Comparison of ENCODE assay signal across 9 mouse cellular contexts in genomic region chr15:103242885-103243284, GRCm38 (mm10). TPM values are rescaled to one million over a fixed set of nuclear protein-coding genes. Genes with fewer than 3 reads are reported as not detected.
DNase-seq lines count a peak whose midpoint lies in the region; ATAC-seq and TF ChIP-seq lines count a peak whose summit lies in the region.
"Had no signal": no experiment of that assay in that cellular context is flagged by ENCODE, and none has a peak within 500 bp of the region (broad histone marks: within the 10 kb centered on the region; RNA-seq: fewer than 3 reads in every experiment).

No protein-coding gene starts in this region.

- H3K36me3 ChIP-seq in heart, adult 2 months (ENCODE audit: control insufficient read depth, insufficient read depth, low read length) = peaks cover 43% of the 10 kb centered on the region
- peaks cover 48 to 62% of the 10 kb centered on the region in 2 experiments for H3K36me3 ChIP-seq in CH12.LX (replicated peaks in 1 of 2; ENCODE audit: control insufficient read depth in 1 of 2, insufficient read depth in 1 of 2, low read length in 1 of 2)
- H3K36me3 ChIP-seq in forebrain, embryonic 14.5 days (ENCODE audit: control insufficient read depth, insufficient read depth, low read length) = peaks cover 64% of the 10 kb centered on the region
- H3K36me3 ChIP-seq in liver, embryonic 12.5 days = peaks cover 68% of the 10 kb centered on the region

- H3K27ac ChIP-seq in heart, adult 2 months = no peak overlapping the region; the same call in 1 of the 2 replicates
- no peak overlapping the region for H3K27ac ChIP-seq in CH12.LX (ENCODE audit: insufficient read depth, low read depth)
- no peak overlapping the region for H3K27ac ChIP-seq in forebrain, embryonic 14.5 days (ENCODE audit: low read depth, low read length)
- peak overlapping the region; percentile 87 for H3K27ac ChIP-seq in liver, embryonic 12.5 days

- no peaks in the 10 kb centered on the region for H3K27me3 ChIP-seq in heart, adult 2 months (ENCODE audit: control insufficient read depth, insufficient read depth, low read length)
- H3K27me3 ChIP-seq in CH12.LX (replicated peaks) = no peaks in the 10 kb centered on the region
- no peaks in the 10 kb centered on the region for H3K27me3 ChIP-seq in forebrain, embryonic 14.5 days (replicated peaks; ENCODE audit: control insufficient read depth, insufficient read depth, low read length)
- no peaks in the 10 kb centered on the region for H3K27me3 ChIP-seq in liver, embryonic 12.5 days (replicated peaks)

- peak; percentile 93 for DNase-seq in heart, adult 11 months
- no peak for DNase-seq in heart, adult 2 months
- DNase-seq in CH12.LX (ENCODE audit: extremely low read depth) = no peak
- DNase-seq in forebrain, embryonic 14.5 days (ENCODE audit: low spot score) = no peak
- DNase-seq in left cerebral cortex, postnatal 14 days (ENCODE audit: low spot score in 2 of 2) = no peak
- DNase-seq in kidney, postnatal 25 days = no peak
- no peak for DNase-seq in cerebellum, adult 8-10 months
- DNase-seq: kidney, adult 18-20 months had no signal

- no peak overlapping the region for H3K9ac ChIP-seq in heart, adult 2 months (ENCODE audit: low read depth, low read length)
- peak overlapping the region; percentile 96 for H3K9ac ChIP-seq in CH12.LX (ENCODE audit: insufficient read depth, low read depth)
- H3K9ac ChIP-seq in forebrain, embryonic 14.5 days (ENCODE audit: low read length) = peak overlapping the region; percentile 44; the same call in 1 of the 2 replicates
- peak overlapping the region; percentile 87 for H3K9ac ChIP-seq in liver, embryonic 12.5 days

- no peak for TF ChIP-seq CTCF in heart, adult 2 months (IDR thresholded peaks at IDR 0.05)
- TF ChIP-seq CTCF in CH12.LX (conservative IDR thresholded peaks at IDR 0.05 in 1 of 2, IDR thresholded peaks at IDR 0.05 in 1 of 2; ENCODE audit: low read depth in 2 of 2, low read length in 2 of 2) = no peak

- no peaks in the 10 kb centered on the region for H3K9me3 ChIP-seq in CH12.LX (replicated peaks; ENCODE audit: low read length)
- H3K9me3 ChIP-seq in forebrain, embryonic 14.5 days (replicated peaks; ENCODE audit: control insufficient read depth, low read length) = no peaks in the 10 kb centered on the region
- no peaks in the 10 kb centered on the region for H3K9me3 ChIP-seq in liver, embryonic 12.5 days (replicated peaks)

- peaks cover 2% of the 10 kb centered on the region; the same call in 1 of the 2 replicates for H3K4me1 ChIP-seq in heart, adult 2 months (ENCODE audit: control insufficient read depth, insufficient read depth, low read length)
- peaks cover 0 to 23% of the 10 kb centered on the region in 2 experiments; a peak in 2 of 4 replicates for H3K4me1 ChIP-seq in CH12.LX (ENCODE audit: control insufficient read depth in 1 of 2, insufficient read depth in 2 of 2)
- peaks cover 24% of the 10 kb centered on the region for H3K4me1 ChIP-seq in forebrain, embryonic 14.5 days (ENCODE audit: control insufficient read depth, insufficient read depth, low read length)
- peaks cover 56% of the 10 kb centered on the region for H3K4me1 ChIP-seq in liver, embryonic 12.5 days

- intact Hi-C loops in heart, adult 2 months (cut with DNase I) = no loop called here
- intact Hi-C loops in left cerebral cortex, postnatal 14 days (cut with DNase I) = loop anchor here (5.0 kb wide), 1 partner anchor 36 kb away; no protein-coding TSS in a partner anchor

- TF ChIP-seq EP300 in heart, adult 2 months (IDR thresholded peaks at IDR 0.05; ENCODE audit: insufficient read depth, low read depth, low read length) = no peak
- no peak for TF ChIP-seq EP300 in CH12.LX (IDR thresholded peaks at IDR 0.05; ENCODE audit: low read length)

- dilution Hi-C loops in CH12.LX (cut with MboI; ENCODE audit: extremely low pct_ligation_motif_present, extremely low pct_unique_long_range_greater_than_20kb, low sequenced_read_pairs) = no loop called here

- no peak for TF ChIP-seq RAD21 in CH12.LX (IDR thresholded peaks at IDR 0.05; ENCODE audit: low read depth, low read length)

- WGBS in heart, adult 2 months = 49% methylated on average over 8 of the region's 8 CpGs
- WGBS in forebrain, embryonic 14.5 days = 66% methylated on average over 8 of the region's 8 CpGs
- WGBS in liver, embryonic 12.5 days (ENCODE audit: insufficient replicate concordance) = 45% methylated on average over 8 of the region's 8 CpGs

- H3K4me2 ChIP-seq in CH12.LX (ENCODE audit: insufficient read depth, low read depth, poor library complexity, severe bottlenecking) = peak overlapping the region; percentile 97
- peak overlapping the region; percentile 67 for H3K4me2 ChIP-seq in forebrain, embryonic 14.5 days (ENCODE audit: low read length)
- peak overlapping the region; percentile 91 for H3K4me2 ChIP-seq in liver, embryonic 12.5 days

- in situ Hi-C loops in CH12.LX (cut with MboI; ENCODE audit: low pct_ligation_motif_present, low pct_unique_long_range_greater_than_20kb, low sequenced_read_pairs) = no loop called here

- no peak for TF ChIP-seq POLR2A in heart, adult 2 months (IDR thresholded peaks at IDR 0.05; ENCODE audit: insufficient read depth, low read depth, low read length)
- TF ChIP-seq POLR2A in CH12.LX (IDR thresholded peaks at IDR 0.05; ENCODE audit: low read depth, low read length) = peak; percentile 17; the same call in 1 of the 2 replicates

- H3K4me3 ChIP-seq in heart, adult 2 months = no peak overlapping the region
- H3K4me3 ChIP-seq in CH12.LX (replicated peaks in 1 of 3; ENCODE audit: low read depth in 2 of 3, low read length in 2 of 3, poor library complexity in 1 of 3) = peak overlapping the region; percentile 59 to 77 (median 74)
- H3K4me3 ChIP-seq in forebrain, embryonic 14.5 days (ENCODE audit: low read depth, low read length) = peak overlapping the region; percentile 59
- H3K4me3 ChIP-seq in liver, embryonic 12.5 days = peak overlapping the region; percentile 88

- no peak for ATAC-seq in forebrain, embryonic 14.5 days
- no peak for ATAC-seq in liver, embryonic 12.5 days

- H3K79me2 ChIP-seq in heart, adult 2 months (replicated peaks; ENCODE audit: control insufficient read depth, insufficient read depth, low read length) = no peaks in the 10 kb centered on the region
- peaks cover 53% of the 10 kb centered on the region for H3K79me2 ChIP-seq in CH12.LX (replicated peaks; ENCODE audit: control insufficient read depth, extremely low read depth, insufficient read depth, poor library complexity, severe bottlenecking)

TF ChIP-seq in CH12.LX, 34 proteins besides CTCF, POLR2A, EP300 and RAD21:
- TF ChIP-seq NRF1 (IDR thresholded peaks at IDR 0.05; ENCODE audit: low read depth, low read length) (no peak), E2F4 (IDR thresholded peaks at IDR 0.05; ENCODE audit: insufficient replicate concordance, low read depth, low read length) (no peak), ETS1 (conservative IDR thresholded peaks at IDR 0.05; ENCODE audit: low read depth, low read length) (no peak), KAT2A (IDR thresholded peaks at IDR 0.05; ENCODE audit: insufficient replicate concordance, low read length) (no peak), POLR2AphosphoS2 (IDR thresholded peaks at IDR 0.05; ENCODE audit: low read depth, low read length) (peak; percentile 13; the same call in 1 of the 2 replicates), MXI1 (IDR thresholded peaks at IDR 0.05; ENCODE audit: low read depth, low read length) (0 out of 2 replicates have a peak, but pooled peaks have one; percentile 32)

RNA-seq across cellular contexts. Expression of gene Hnrnpa1, which starts 2.7 kb away (rescaled TPM):
- 100 to 1,000 TPM; 143 to 149 TPM for total RNA-seq in heart, adult 2 months (2021)
- polyA plus RNA-seq in heart, adult 2 months (2012; rRNA removed) = 59.4 and 109 TPM in 2 replicates
- total RNA-seq in CH12.LX (2012; rRNA removed) (635 and 691 TPM in 2 replicates), CH12.LX (2014; rRNA removed) (757 and 802 TPM in 2 replicates)
- polyA plus RNA-seq in CH12.LX (2012; ENCODE audit: insufficient read length, low read depth) = 1,746 and 1,799 TPM in 2 replicates
- polyA plus RNA-seq in forebrain, embryonic 14.5 days (2014; fragmentation: Nextera tagmentation; extraction: Ambion mirVana) = 790 and 857 TPM in 2 replicates
- 584 and 591 TPM in 2 replicates for polyA plus RNA-seq in liver, embryonic 12.5 days (2016; fragmentation: Nextera tagmentation; extraction: Ambion mirVana)
- 100 to 1,000 TPM; 236 to 247 TPM for total RNA-seq in left cerebral cortex, postnatal 14 days (2021)

RNA-seq across cellular contexts. Expression of gene Cbx5, which starts 3.3 kb away (rescaled TPM):
- 10 to 100 TPM; 56.5 to 57.0 TPM for total RNA-seq in heart, adult 2 months (2021)
- polyA plus RNA-seq in heart, adult 2 months (2012; rRNA removed) = 15.6 and 39.9 TPM in 2 replicates
- total RNA-seq in CH12.LX (2012; rRNA removed) (94.9 and 99.6 TPM in 2 replicates), CH12.LX (2014; rRNA removed) (152 and 171 TPM in 2 replicates)
- 128 and 151 TPM in 2 replicates for polyA plus RNA-seq in CH12.LX (2012; ENCODE audit: insufficient read length, low read depth)
- 154 and 164 TPM in 2 replicates for polyA plus RNA-seq in forebrain, embryonic 14.5 days (2014; fragmentation: Nextera tagmentation; extraction: Ambion mirVana)
- 84.2 and 84.5 TPM in 2 replicates for polyA plus RNA-seq in liver, embryonic 12.5 days (2016; fragmentation: Nextera tagmentation; extraction: Ambion mirVana)
- total RNA-seq in left cerebral cortex, postnatal 14 days (2021) = 100 to 1,000 TPM; 152 to 162 TPM

RNA-seq across cellular contexts. Expression of gene Nfe2, which starts 15.3 kb away (rescaled TPM):
- total RNA-seq in heart, adult 2 months (2021) = 1 to 10 TPM in 1 of 2 experiments, under 1 TPM in 1; 0.86 to 2.0 TPM
- 1.6 and 1.9 TPM in 2 replicates for polyA plus RNA-seq in heart, adult 2 months (2012; rRNA removed)
- total RNA-seq in CH12.LX (2012; rRNA removed) (0.13 TPM in 1 of 2 replicates, not detected in the other), CH12.LX (2014; rRNA removed) (not detected in 2 replicates)
- polyA plus RNA-seq in CH12.LX (2012; ENCODE audit: insufficient read length, low read depth) = 0.14 and 0.33 TPM in 2 replicates
- 0.42 and 1.1 TPM in 2 replicates for polyA plus RNA-seq in forebrain, embryonic 14.5 days (2014; fragmentation: Nextera tagmentation; extraction: Ambion mirVana)
- 168 TPM in 2 replicates for polyA plus RNA-seq in liver, embryonic 12.5 days (2016; fragmentation: Nextera tagmentation; extraction: Ambion mirVana)
- total RNA-seq in left cerebral cortex, postnatal 14 days (2021) = not detected

RNA-seq across cellular contexts. Expression of gene Copz1, which starts 29.6 kb away (rescaled TPM):
- total RNA-seq in heart, adult 2 months (2021) = 10 to 100 TPM; 50.2 to 55.2 TPM
- polyA plus RNA-seq in heart, adult 2 months (2012; rRNA removed) = 58.7 and 96.8 TPM in 2 replicates
- 80.0 and 97.9 TPM in 2 replicates for total RNA-seq in CH12.LX (2012; rRNA removed)
- 135 and 148 TPM in 2 replicates for total RNA-seq in CH12.LX (2014; rRNA removed)
- polyA plus RNA-seq in CH12.LX (2012; ENCODE audit: insufficient read length, low read depth) = 263 and 271 TPM in 2 replicates
- polyA plus RNA-seq in forebrain, embryonic 14.5 days (2014; fragmentation: Nextera tagmentation; extraction: Ambion mirVana) = 261 and 271 TPM in 2 replicates
- 246 and 250 TPM in 2 replicates for polyA plus RNA-seq in liver, embryonic 12.5 days (2016; fragmentation: Nextera tagmentation; extraction: Ambion mirVana)
- total RNA-seq in left cerebral cortex, postnatal 14 days (2021) = 100 to 1,000 TPM; 107 to 114 TPM

Comparison
In these comparisons a context has a peak if more than half of its experiments do, and no peak if none do; other contexts are left out.
1. RNA of gene Nfe2, which starts 15.3 kb away (polyA plus RNA-seq): 168 TPM in liver, embryonic 12.5 days; 1.6 to 1.9 TPM in heart, adult 2 months, 0.42 to 1.1 TPM in forebrain, embryonic 14.5 days and 0.14 to 0.33 TPM in CH12.LX; every median in the first group is over 10 times any median in the second.
2. Peak in every context shown above with its lines, with median percentiles within 50 percentile points of each other: H3K4me2 ChIP-seq.